In genomic region chr9:13246815-13247638, GRCm38 (mm10) we compare ENCODE assay signal across 8 mouse cellular contexts. TPM values are rescaled to one million over a fixed set of nuclear protein-coding genes. Genes with fewer than 3 reads are reported as not detected.
DNase-seq lines count a peak whose midpoint lies in the region; ATAC-seq and TF ChIP-seq lines count a peak whose summit lies in the region.

Gene Ccdc82 (plus strand): TSS chr9:13246955.

- H3K4me2 ChIP-seq in heart, embryonic 12.5 days, result peak within 1 kb of the TSS; percentile 92
- peak within 1 kb of the TSS; percentile 91 for H3K4me2 ChIP-seq in liver, embryonic 12.5 days
- H3K4me2 ChIP-seq in stomach, embryonic 15.5 days, result peak within 1 kb of the TSS; percentile 79

- no peaks in the 10 kb centered on the region for H3K27me3 ChIP-seq in C2C12 (ENCODE audit: control insufficient read depth, insufficient read depth, insufficient read length)
- H3K27me3 ChIP-seq in erythroblast, embryonic 14.5 days (ENCODE audit: control insufficient read depth), result no peaks in the 10 kb centered on the region
- no peaks in the 10 kb centered on the region for H3K27me3 ChIP-seq in heart, embryonic 12.5 days (replicated peaks)
- no peaks in the 10 kb centered on the region for H3K27me3 ChIP-seq in liver, embryonic 12.5 days (replicated peaks)
- H3K27me3 ChIP-seq in stomach, embryonic 15.5 days (replicated peaks), result no peaks in the 10 kb centered on the region

- H3K27ac ChIP-seq in heart, embryonic 12.5 days (ENCODE audit: poor library complexity, severe bottlenecking), result peak within 1 kb of the TSS; percentile 87
- H3K27ac ChIP-seq in liver, embryonic 12.5 days, result peak within 1 kb of the TSS; percentile 89
- peak within 1 kb of the TSS; percentile 87 for H3K27ac ChIP-seq in stomach, embryonic 15.5 days

- TF ChIP-seq POLR2A in brain, embryonic 14.5 days (IDR thresholded peaks at IDR 0.05; ENCODE audit: borderline replicate concordance, extremely low read depth, insufficient read depth, insufficient read length, poor library complexity, severe bottlenecking), result peak; percentile 44; the same call in 1 of the 2 replicates

- no peaks in the 10 kb centered on the region for H3K36me3 ChIP-seq in C2C12 (ENCODE audit: control insufficient read depth, insufficient read depth)
- H3K36me3 ChIP-seq in erythroblast, embryonic 14.5 days (ENCODE audit: control insufficient read depth), result peaks cover 7% of the 10 kb centered on the region
- no peaks in the 10 kb centered on the region for H3K36me3 ChIP-seq in heart, embryonic 12.5 days
- H3K36me3 ChIP-seq in liver, embryonic 12.5 days, result peaks cover under 1% of the 10 kb centered on the region; the same call in 1 of the 2 replicates
- H3K36me3 ChIP-seq in stomach, embryonic 15.5 days, result no peaks in the 10 kb centered on the region

- peak within 1 kb of the TSS; percentile 94 for H3K9ac ChIP-seq in heart, embryonic 12.5 days
- H3K9ac ChIP-seq in liver, embryonic 12.5 days, result peak within 1 kb of the TSS; percentile 84
- peak within 1 kb of the TSS; percentile 61 for H3K9ac ChIP-seq in stomach, embryonic 15.5 days

- no peaks in the 10 kb centered on the region for H3K9me3 ChIP-seq in erythroblast, embryonic 14.5 days (ENCODE audit: control insufficient read depth, low read length)
- H3K9me3 ChIP-seq in heart, embryonic 12.5 days (replicated peaks), result no peaks in the 10 kb centered on the region
- H3K9me3 ChIP-seq in liver, embryonic 12.5 days (replicated peaks), result no peaks in the 10 kb centered on the region
- no peaks in the 10 kb centered on the region for H3K9me3 ChIP-seq in stomach, embryonic 15.5 days

- peak; percentile 100 for ATAC-seq in heart, embryonic 12.5 days (ENCODE audit: insufficient number of reproducible peaks, low FRiP score)
- peak; percentile 97 for ATAC-seq in liver, embryonic 12.5 days
- peak; percentile 99 for ATAC-seq in stomach, embryonic 15.5 days (ENCODE audit: insufficient read depth, low FRiP score, low read depth)

- peaks cover 44% of the 10 kb centered on the region for H3K4me1 ChIP-seq in erythroblast, embryonic 14.5 days (ENCODE audit: control insufficient read depth)
- H3K4me1 ChIP-seq in heart, embryonic 12.5 days (replicated peaks), result peaks cover 15% of the 10 kb centered on the region
- peaks cover 30% of the 10 kb centered on the region for H3K4me1 ChIP-seq in liver, embryonic 12.5 days
- H3K4me1 ChIP-seq in stomach, embryonic 15.5 days, result no peaks in the 10 kb centered on the region

- WGBS in heart, embryonic 12.5 days, result 2% methylated on average over 26 of the region's 39 CpGs
- under 1% methylated on average over 32 of the region's 39 CpGs for WGBS in liver, embryonic 12.5 days (ENCODE audit: insufficient replicate concordance)
- WGBS in stomach, embryonic 15.5 days, result 3% methylated on average over 25 of the region's 39 CpGs

- peak within 1 kb of the TSS; percentile 53 for H3ac ChIP-seq in C2C12 (ENCODE audit: control insufficient read depth, insufficient read length, low read depth)

- H3K4me3 ChIP-seq in C2C12 (ENCODE audit: insufficient read depth, poor library complexity, severe bottlenecking), result peak within 1 kb of the TSS; percentile 48
- peak within 1 kb of the TSS; percentile 83 for H3K4me3 ChIP-seq in erythroblast, embryonic 14.5 days (replicated peaks)
- peak within 1 kb of the TSS; percentile 87 for H3K4me3 ChIP-seq in heart, embryonic 12.5 days
- H3K4me3 ChIP-seq in liver, embryonic 12.5 days, result peak within 1 kb of the TSS; percentile 74
- H3K4me3 ChIP-seq in stomach, embryonic 15.5 days (replicated peaks), result peak within 1 kb of the TSS; percentile 65

- peak; percentile 95 for DNase-seq in brain, embryonic 14.5 days (ENCODE audit: low read depth)
- peak; percentile 98 for DNase-seq in kidney, postnatal 10 days
- DNase-seq in natural killer cell, adult 2 months (ENCODE audit: low spot score in 2 of 2), result peak; percentile 79 to 85

- H3K79me2 ChIP-seq in C2C12 (ENCODE audit: control insufficient read depth, insufficient read depth), result peaks cover 30% of the 10 kb centered on the region

- H3K79me3 ChIP-seq in C2C12 (ENCODE audit: low read depth), result peaks cover 16% of the 10 kb centered on the region

- no peak for TF ChIP-seq CTCF in C2C12 (IDR thresholded peaks at IDR 0.05; ENCODE audit: control insufficient read depth, insufficient read depth, insufficient read length)
- no peak for TF ChIP-seq CTCF in brain, embryonic 14.5 days (IDR thresholded peaks at IDR 0.05; ENCODE audit: borderline replicate concordance, extremely low read depth, insufficient read depth, insufficient read length)

TF ChIP-seq in C2C12, 6 proteins besides CTCF, POLR2A, EP300 and RAD21:
- TF ChIP-seq MAX (IDR thresholded peaks at IDR 0.05) (no peak), MYOD1 (IDR thresholded peaks at IDR 0.05; ENCODE audit: control insufficient read depth, insufficient read length, low read depth) (no peak), USF1 (IDR thresholded peaks at IDR 0.05; ENCODE audit: low read depth) (no peak), FOSL1 (IDR thresholded peaks at IDR 0.05; ENCODE audit: insufficient read depth, low read length, poor library complexity, severe bottlenecking) (no peak), CEBPB (IDR thresholded peaks at IDR 0.05; ENCODE audit: low read depth) (no peak), MYOG (IDR thresholded peaks at IDR 0.05; ENCODE audit: control insufficient read depth, extremely low read depth, insufficient read length) (no peak)

RNA-seq across cellular contexts. Expression of gene Ccdc82, which starts in this region (rescaled TPM):
- polyA plus RNA-seq in C2C12 (2012; fragmentation: generic; extraction: Trizol), result 1.8 TPM
- 23.7 and 24.7 TPM in 2 replicates for polyA plus RNA-seq in brain, embryonic 14.5 days (2012; rRNA removed)
- 0.21 and 0.23 TPM in 2 replicates for polyA plus RNA-seq in erythroblast, embryonic 14.5 days (2012)
- polyA plus RNA-seq in heart, embryonic 12.5 days (2016; fragmentation: Nextera tagmentation; extraction: Ambion mirVana), result 8.5 and 9.5 TPM in 2 replicates
- 14.0 and 15.2 TPM in 2 replicates for polyA plus RNA-seq in liver, embryonic 12.5 days (2016; fragmentation: Nextera tagmentation; extraction: Ambion mirVana)
- polyA plus RNA-seq in stomach, embryonic 15.5 days (2015; fragmentation: Nextera tagmentation; extraction: Ambion mirVana), result 8.6 and 10.8 TPM in 2 replicates

Comparison
In these comparisons a context has a peak if more than half of its experiments do, and no peak if none do; other contexts are left out.
1. Peak in every context shown above with its lines: DNase-seq, ATAC-seq, H3K4me3 ChIP-seq and H3K27ac ChIP-seq.